Mouse (Mus musculus) bone marrow, adult 2 months (tissue): Measurements from ENCODE around the gene Cpne4. TPM values are rescaled to one million over a fixed set of nuclear protein-coding genes. Genes with fewer than 3 reads are reported as not detected.

Source experiments
- H3K27ac ChIP-seq: fragments of 200-500 bp; 2 replicates; pipeline ENCODE4 v1.5.1; 2012; ENCODE audit warnings: low read depth, mild to moderate bottlenecking, control low read depth, inconsistent platforms, low read length; ENCODE audit not compliant: control insufficient read depth, poor library complexity, insufficient read depth
- H3K4me1 ChIP-seq: fragments of 200-500 bp; 2 replicates; pipeline ENCODE4 v1.6.1; 2011; ENCODE audit warnings: low read length; ENCODE audit not compliant: control insufficient read depth, insufficient read depth
- H3K4me3 ChIP-seq: fragments of 200-500 bp; replicated peaks from 2 replicates; pipeline ENCODE3; 2011; ENCODE audit warnings: mild to moderate bottlenecking, low read depth, low read length, control low read depth; ENCODE audit not compliant: control insufficient read depth
- CTCF ChIP-seq: fragments of 200-500 bp; IDR thresholded peaks from 2 replicates; pipeline ENCODE4 v1.5.1; 2011; ENCODE audit warnings: low read length, control low read depth; ENCODE audit not compliant: control insufficient read depth, insufficient read depth
- POLR2A ChIP-seq: fragments of 200-500 bp; IDR thresholded peaks from 2 replicates; pipeline ENCODE4 v1.6.1; 2011; ENCODE audit warnings: low read depth, mild to moderate bottlenecking, control low read depth, low read length, borderline replicate concordance; ENCODE audit not compliant: control insufficient read depth
- WGBS: fragments of 180-500 bp; shearing (Covaris S2); methylation state at CpG from one replicate; pipeline ENCODE4 v1.1.7; 2018; 5-methylcytosine and 5-hydroxymethylcytosine counted together
- polyA plus RNA-seq: library from polyadenylated mRNA; stranded (reverse); fragments of >200 nt; gene quantifications from 2 replicates; pipeline ENCODE4 v1.2.4, GENCODE M21; 2011; ENCODE audit warnings: low replicate concordance; ENCODE audit not compliant: missing spikeins, insufficient read depth, insufficient read length

The Cpne4 gene
- polyA plus RNA-seq, 1 experiment: not detected

DNA sequence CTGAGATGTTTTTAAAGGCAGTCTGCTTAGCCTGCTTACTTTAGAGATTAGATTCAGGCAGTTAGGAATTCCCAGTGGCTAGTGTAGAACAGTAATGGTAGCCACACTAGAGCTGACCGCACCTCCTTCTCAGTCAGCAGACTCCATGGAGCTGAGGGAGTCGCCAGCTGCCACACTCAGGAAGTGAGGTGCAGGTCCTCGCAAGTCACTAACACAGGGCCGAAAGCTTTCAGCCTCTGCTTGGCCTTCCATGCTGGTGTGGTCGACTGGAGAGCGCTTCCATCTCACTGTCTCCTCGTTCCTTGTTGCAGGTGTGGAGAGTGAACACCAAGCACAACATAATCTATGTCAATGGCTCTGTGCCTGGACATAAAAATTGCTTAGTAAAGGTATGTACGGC lies 527.8 kb downstream of the Cpne4 start:
- TF ChIP-seq POLR2A (no peak), CTCF (no peak)
- H3K4me1 ChIP-seq: no peaks in the 10 kb centered on the region
- no peak overlapping the region for H3K4me3 ChIP-seq
- H3K27ac ChIP-seq: no peak overlapping the region
- 87% methylated on average over 8 of the region's 8 CpGs for WGBS

DNA sequence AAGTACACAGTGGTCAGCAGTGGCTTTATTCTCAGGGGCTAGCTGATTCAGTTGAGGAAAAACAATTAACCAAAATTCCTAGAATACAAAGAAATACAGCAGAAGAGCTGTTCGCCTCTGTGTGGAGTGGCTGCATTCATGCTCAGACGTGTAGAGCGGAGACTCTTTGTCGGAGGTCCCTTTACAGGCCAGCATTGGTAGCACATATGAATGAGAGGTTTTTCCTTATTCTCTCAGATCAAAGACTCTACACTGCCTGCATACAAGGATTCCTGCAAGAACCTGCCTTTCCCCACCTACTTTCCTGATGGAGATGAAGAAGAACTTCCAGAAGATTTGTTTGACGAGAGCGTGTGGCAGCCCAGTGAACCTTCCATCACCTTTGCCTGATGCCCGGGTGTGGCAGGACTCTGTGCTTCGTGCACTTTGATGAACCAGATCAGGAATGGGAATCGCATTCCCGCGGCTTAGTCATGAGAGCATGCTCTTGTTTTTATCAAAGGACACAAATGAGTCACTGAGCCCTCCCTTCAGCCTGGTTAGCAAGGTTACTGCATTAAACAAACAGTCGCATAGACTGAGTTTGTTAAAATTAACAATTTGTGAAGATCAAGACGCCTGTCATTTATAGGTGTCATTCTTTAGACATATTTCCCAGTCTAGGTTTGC lies 529.8 kb downstream of the Cpne4 start:
- TF ChIP-seq CTCF (no peak), POLR2A (no peak)
- no peak overlapping the region for H3K27ac ChIP-seq
- H3K4me1 ChIP-seq: no peaks in the 10 kb centered on the region
- no peak overlapping the region for H3K4me3 ChIP-seq
- 88% methylated on average over 13 of the region's 13 CpGs for WGBS

DNA sequence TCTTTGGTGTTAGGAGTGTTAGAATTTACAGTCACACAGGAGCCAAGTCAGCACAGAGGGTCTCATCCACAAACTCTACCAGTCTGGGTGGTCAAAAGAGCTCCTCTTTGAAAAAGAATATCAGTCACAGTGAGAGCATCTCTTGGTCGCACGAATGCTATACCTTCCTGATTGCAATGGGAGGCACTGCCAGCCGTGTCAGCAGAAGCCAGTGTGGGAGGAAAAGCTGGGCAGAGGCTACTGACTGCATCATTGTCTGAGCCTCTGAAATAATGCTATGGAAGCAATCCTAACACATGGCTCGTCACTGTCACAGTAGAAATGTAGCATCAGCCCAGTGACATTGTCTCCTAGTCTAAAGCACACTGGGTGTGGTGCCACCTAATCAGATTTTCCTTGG lies 531.4 kb downstream of the Cpne4 start:
- TF ChIP-seq CTCF (no peak), POLR2A (no peak)
- 86% methylated on average over 4 of the region's 4 CpGs for WGBS
- no peaks in the 10 kb centered on the region for H3K4me1 ChIP-seq
- no peak overlapping the region for H3K27ac ChIP-seq
- H3K4me3 ChIP-seq: no peak overlapping the region

DNA sequence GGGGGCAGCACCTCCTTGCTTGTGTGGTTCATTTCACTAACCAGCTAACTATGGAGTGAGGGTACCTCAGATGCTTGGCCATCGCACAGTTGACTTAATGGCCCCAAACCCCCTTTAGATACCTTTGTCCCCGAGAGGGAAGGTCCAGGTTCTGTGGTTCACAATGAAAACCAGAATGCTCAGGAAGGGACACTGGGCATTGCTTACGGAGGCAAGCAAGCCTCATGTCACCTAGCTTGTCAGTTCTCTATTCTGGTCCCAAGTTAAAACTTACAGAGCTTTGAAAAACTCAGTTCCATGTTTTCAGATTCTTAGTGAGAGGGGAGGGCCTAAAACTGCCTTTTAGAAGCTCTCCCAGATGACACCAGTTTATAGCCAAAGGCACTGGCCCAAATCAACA lies 533.2 kb downstream of the Cpne4 start:
- WGBS: 83% methylated on average over 3 of the region's 3 CpGs
- Histone ChIP-seq H3K4me3 (no peak overlapping the region), H3K27ac (no peak overlapping the region), H3K4me1 (no peaks in the 10 kb centered on the region)
- TF ChIP-seq CTCF (no peak), POLR2A (no peak)

Other genes with a start within 250 kb of the Cpne4 start
- gene Acpp, start 209.5 kb upstream of the Cpne4 start, polyA plus RNA-seq: 1.4 and 3.2 TPM in 2 replicates